Mouse (Mus musculus): Measurements from ENCODE around the gene 1810049J17Rik. TPM values are rescaled to one million over a fixed set of nuclear protein-coding genes. Genes with fewer than 3 reads are reported as not detected.

The 1810049J17Rik gene
- polyA plus RNA-seq, 1 experiment from 2014 or later: 0.39 TPM

GRCm38 (mm10) chr15:12301771-12302170 is 19.9 kb downstream of the 1810049J17Rik start:
- no peaks in the 10 kb centered on the region for H3K36me3 ChIP-seq
- H3K4me1 ChIP-seq: peaks cover 3% of the 10 kb centered on the region; the same call in 1 of the 2 replicates
- H3K4me3 ChIP-seq (replicated peaks): no peak overlapping the region
- H3K9ac ChIP-seq: no peak overlapping the region
- no peak overlapping the region for H3K27ac ChIP-seq
- no peak for ATAC-seq (ENCODE audit: insufficient read depth, low FRiP score, low read depth)
- no peaks in the 10 kb centered on the region for H3K9me3 ChIP-seq
- H3K27me3 ChIP-seq (replicated peaks): no peaks in the 10 kb centered on the region
- 67% methylated on average over 6 of the region's 6 CpGs for WGBS
- H3K4me2 ChIP-seq: no peak overlapping the region

- Histone ChIP-seq H3K4me3 (replicated peaks) (no peak overlapping the region), H3K27me3 (replicated peaks) (no peaks in the 10 kb centered on the region), H3K4me2 (no peak overlapping the region), H3K9ac (no peak overlapping the region), H3K9me3 (no peaks in the 10 kb centered on the region), H3K4me1 (no peaks in the 10 kb centered on the region), H3K27ac (no peak overlapping the region), H3K36me3 (no peaks in the 10 kb centered on the region)
- ATAC-seq (ENCODE audit: insufficient read depth, low FRiP score, low read depth): no peak
- WGBS: 79% methylated on average over 7 of the region's 7 CpGs
These were observed 23.4 kb downstream of the 1810049J17Rik start for GRCm38 (mm10) chr15:12298231-12298737.

GRCm38 (mm10) chr15:12296228-12296627 is 25.5 kb downstream of the 1810049J17Rik start:
- H3K9ac ChIP-seq: no peak overlapping the region
- WGBS: 46% methylated on average over 2 of the region's 2 CpGs
- no peak overlapping the region for H3K27ac ChIP-seq
- H3K27me3 ChIP-seq (replicated peaks): no peaks in the 10 kb centered on the region
- H3K4me3 ChIP-seq (replicated peaks): no peak overlapping the region
- no peaks in the 10 kb centered on the region for H3K9me3 ChIP-seq
- ATAC-seq (ENCODE audit: insufficient read depth, low FRiP score, low read depth): no peak
- H3K36me3 ChIP-seq: no peaks in the 10 kb centered on the region
- no peak overlapping the region for H3K4me2 ChIP-seq
- H3K4me1 ChIP-seq: no peaks in the 10 kb centered on the region

- H3K9me3 ChIP-seq: no peaks in the 10 kb centered on the region
- H3K36me3 ChIP-seq: no peaks in the 10 kb centered on the region
- H3K4me1 ChIP-seq: no peaks in the 10 kb centered on the region
- H3K27me3 ChIP-seq (replicated peaks): no peaks in the 10 kb centered on the region
- 81% methylated on average over 2 of the region's 2 CpGs for WGBS
- no peak overlapping the region for H3K4me2 ChIP-seq
- H3K4me3 ChIP-seq (replicated peaks): no peak overlapping the region
- no peak overlapping the region for H3K27ac ChIP-seq
- no peak overlapping the region for H3K9ac ChIP-seq
- ATAC-seq (ENCODE audit: insufficient read depth, low FRiP score, low read depth): no peak
These were observed 29.9 kb downstream of the 1810049J17Rik start for GRCm38 (mm10) chr15:12291757-12292156.

GRCm38 (mm10) chr15:12290330-12290729 is 31.4 kb downstream of the 1810049J17Rik start:
- no peak overlapping the region for H3K4me2 ChIP-seq
- no peak overlapping the region for H3K9ac ChIP-seq
- no peaks in the 10 kb centered on the region for H3K9me3 ChIP-seq
- no peaks in the 10 kb centered on the region for H3K36me3 ChIP-seq
- no peak for ATAC-seq (ENCODE audit: insufficient read depth, low FRiP score, low read depth)
- H3K27ac ChIP-seq: no peak overlapping the region
- WGBS: 81% methylated on average over 7 of the region's 7 CpGs
- H3K4me1 ChIP-seq: no peaks in the 10 kb centered on the region
- no peak overlapping the region for H3K4me3 ChIP-seq (replicated peaks)
- H3K27me3 ChIP-seq (replicated peaks): no peaks in the 10 kb centered on the region

- Histone ChIP-seq H3K9me3 (no peaks in the 10 kb centered on the region), H3K36me3 (no peaks in the 10 kb centered on the region), H3K27ac (no peak overlapping the region), H3K4me3 (replicated peaks) (no peak overlapping the region), H3K4me2 (no peak overlapping the region), H3K4me1 (no peaks in the 10 kb centered on the region), H3K27me3 (replicated peaks) (no peaks in the 10 kb centered on the region), H3K9ac (no peak overlapping the region)
- no peak for ATAC-seq (ENCODE audit: insufficient read depth, low FRiP score, low read depth)
- 73% methylated on average over 5 of the region's 5 CpGs for WGBS
These were observed 36.2 kb downstream of the 1810049J17Rik start for GRCm38 (mm10) chr15:12285535-12285809.

GRCm38 (mm10) chr15:12284794-12285534 is 36.7 kb downstream of the 1810049J17Rik start:
- 55% methylated on average over 6 of the region's 6 CpGs for WGBS
- no peak for ATAC-seq (ENCODE audit: insufficient read depth, low FRiP score, low read depth)
- Histone ChIP-seq H3K4me1 (no peaks in the 10 kb centered on the region), H3K4me3 (replicated peaks) (no peak overlapping the region), H3K9me3 (no peaks in the 10 kb centered on the region), H3K27ac (no peak overlapping the region), H3K9ac (no peak overlapping the region), H3K4me2 (no peak overlapping the region), H3K36me3 (no peaks in the 10 kb centered on the region), H3K27me3 (replicated peaks) (no peaks in the 10 kb centered on the region)

- WGBS: 88% methylated on average over 1 of the region's 1 CpGs
- no peak overlapping the region for H3K27ac ChIP-seq
- no peak for ATAC-seq (ENCODE audit: insufficient read depth, low FRiP score, low read depth)
- H3K9ac ChIP-seq: no peak overlapping the region
- H3K4me3 ChIP-seq (replicated peaks): no peak overlapping the region
- H3K36me3 ChIP-seq: no peaks in the 10 kb centered on the region
- no peaks in the 10 kb centered on the region for H3K27me3 ChIP-seq (replicated peaks)
- H3K9me3 ChIP-seq: no peaks in the 10 kb centered on the region
- H3K4me1 ChIP-seq: no peaks in the 10 kb centered on the region
- H3K4me2 ChIP-seq: no peak overlapping the region
These were observed 41.9 kb downstream of the 1810049J17Rik start for GRCm38 (mm10) chr15:12279816-12280215.

GRCm38 (mm10) chr15:12275091-12275623 is 46.5 kb downstream of the 1810049J17Rik start:
- WGBS: 72% methylated on average over 4 of the region's 4 CpGs
- Histone ChIP-seq H3K9ac (no peak overlapping the region), H3K36me3 (no peaks in the 10 kb centered on the region), H3K4me1 (no peaks in the 10 kb centered on the region), H3K9me3 (no peaks in the 10 kb centered on the region), H3K4me3 (replicated peaks) (no peak overlapping the region), H3K4me2 (no peak overlapping the region), H3K27me3 (replicated peaks) (no peaks in the 10 kb centered on the region), H3K27ac (no peak overlapping the region)
- no peak for ATAC-seq (ENCODE audit: insufficient read depth, low FRiP score, low read depth)

- no peak overlapping the region for H3K27ac ChIP-seq
- no peak overlapping the region for H3K9ac ChIP-seq
- WGBS: 64% methylated on average over 4 of the region's 4 CpGs
- H3K4me1 ChIP-seq: no peaks in the 10 kb centered on the region
- ATAC-seq (ENCODE audit: insufficient read depth, low FRiP score, low read depth): no peak
- no peak overlapping the region for H3K4me2 ChIP-seq
- H3K4me3 ChIP-seq (replicated peaks): no peak overlapping the region
- peaks cover 8% of the 10 kb centered on the region; the same call in 1 of the 2 replicates for H3K36me3 ChIP-seq
- H3K9me3 ChIP-seq: no peaks in the 10 kb centered on the region
- no peaks in the 10 kb centered on the region for H3K27me3 ChIP-seq (replicated peaks)
These were observed 47.5 kb downstream of the 1810049J17Rik start for GRCm38 (mm10) chr15:12274053-12274769.

GRCm38 (mm10) chr15:12273325-12274052 is 48.2 kb downstream of the 1810049J17Rik start:
- Histone ChIP-seq H3K4me1 (no peaks in the 10 kb centered on the region), H3K4me2 (no peak overlapping the region), H3K27ac (no peak overlapping the region), H3K27me3 (replicated peaks) (no peaks in the 10 kb centered on the region), H3K9ac (no peak overlapping the region), H3K4me3 (replicated peaks) (no peak overlapping the region), H3K9me3 (no peaks in the 10 kb centered on the region), H3K36me3 (peaks cover 14% of the 10 kb centered on the region; the same call in 1 of the 2 replicates)
- WGBS: 81% methylated on average over 12 of the region's 12 CpGs
- no peak for ATAC-seq (ENCODE audit: insufficient read depth, low FRiP score, low read depth)
